Mouse (Mus musculus): ENCODE results near the gene Nsmce4a. TPM values are rescaled to one million over a fixed set of nuclear protein-coding genes. Genes with fewer than 3 reads are reported as not detected.
A peak's percentile ranks its signal among the peaks of the same experiment; 100 is the strongest.
"Not testable (repeated sequence)": the region's sequence is repeated elsewhere in the genome, so short reads cannot be mapped to it uniquely, and the experiment has no call there.

Nsmce4a gene
- total RNA-seq, 4 experiments from 2014 or later, result 42.0 to 45.3 (median 43.3) TPM

- no peak for DNase-seq (ENCODE audit: low spot score in 2 of 2)
These were observed 35.9 kb downstream of the Nsmce4a start for GRCm38 (mm10) chr7:130537068-130537467.

- DNase-seq (ENCODE audit: low spot score in 2 of 2), result no peak
These were observed 37.7 kb downstream of the Nsmce4a start for GRCm38 (mm10) chr7:130535174-130535573.

- DNase-seq (ENCODE audit: low spot score in 2 of 2), result peak; percentile 67 to 87
These were observed 39.3 kb downstream of the Nsmce4a start for GRCm38 (mm10) chr7:130533316-130534260.

- not testable (repeated sequence) for DNase-seq (ENCODE audit: low spot score in 2 of 2)
These were observed 41.8 kb downstream of the Nsmce4a start for GRCm38 (mm10) chr7:130531138-130531537.

DNA sequence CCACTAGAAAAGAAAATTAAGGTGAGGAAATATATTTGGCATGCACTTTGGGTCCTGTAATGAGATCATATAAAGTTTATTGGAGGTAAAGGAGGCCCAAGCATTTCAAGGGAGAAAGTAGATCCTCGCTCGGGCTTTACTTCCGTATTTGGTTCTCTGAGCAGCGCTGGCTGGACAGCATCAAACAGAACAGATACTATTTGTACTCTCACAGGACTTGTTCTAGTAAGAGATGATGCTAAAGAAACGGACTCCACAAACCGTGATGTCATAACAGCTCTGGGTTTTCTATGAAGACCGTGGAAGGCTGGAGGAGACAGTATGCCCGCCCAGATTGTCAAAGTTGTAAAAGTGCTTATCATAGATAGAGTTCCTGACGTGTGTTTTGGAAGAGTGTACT, 45.6 kb downstream of the Nsmce4a start:
- no peak for DNase-seq (ENCODE audit: low spot score in 2 of 2)

- DNase-seq (ENCODE audit: low spot score in 2 of 2), result no peak
These were observed 49.5 kb downstream of the Nsmce4a start for GRCm38 (mm10) chr7:130523451-130523850.

- DNase-seq (ENCODE audit: low spot score in 2 of 2), result no peak
These were observed 52.0 kb downstream of the Nsmce4a start for GRCm38 (mm10) chr7:130520812-130521422.

GRCm38 (mm10) chr7:130520049-130520425, 52.9 kb downstream of the Nsmce4a start, which contains the start of gene Ate1:
Gene Ate1 (minus strand): TSS chr7:130520369.
- peak in 1 of 2 experiments; percentile 48 for DNase-seq (ENCODE audit: low spot score in 2 of 2)

DNA sequence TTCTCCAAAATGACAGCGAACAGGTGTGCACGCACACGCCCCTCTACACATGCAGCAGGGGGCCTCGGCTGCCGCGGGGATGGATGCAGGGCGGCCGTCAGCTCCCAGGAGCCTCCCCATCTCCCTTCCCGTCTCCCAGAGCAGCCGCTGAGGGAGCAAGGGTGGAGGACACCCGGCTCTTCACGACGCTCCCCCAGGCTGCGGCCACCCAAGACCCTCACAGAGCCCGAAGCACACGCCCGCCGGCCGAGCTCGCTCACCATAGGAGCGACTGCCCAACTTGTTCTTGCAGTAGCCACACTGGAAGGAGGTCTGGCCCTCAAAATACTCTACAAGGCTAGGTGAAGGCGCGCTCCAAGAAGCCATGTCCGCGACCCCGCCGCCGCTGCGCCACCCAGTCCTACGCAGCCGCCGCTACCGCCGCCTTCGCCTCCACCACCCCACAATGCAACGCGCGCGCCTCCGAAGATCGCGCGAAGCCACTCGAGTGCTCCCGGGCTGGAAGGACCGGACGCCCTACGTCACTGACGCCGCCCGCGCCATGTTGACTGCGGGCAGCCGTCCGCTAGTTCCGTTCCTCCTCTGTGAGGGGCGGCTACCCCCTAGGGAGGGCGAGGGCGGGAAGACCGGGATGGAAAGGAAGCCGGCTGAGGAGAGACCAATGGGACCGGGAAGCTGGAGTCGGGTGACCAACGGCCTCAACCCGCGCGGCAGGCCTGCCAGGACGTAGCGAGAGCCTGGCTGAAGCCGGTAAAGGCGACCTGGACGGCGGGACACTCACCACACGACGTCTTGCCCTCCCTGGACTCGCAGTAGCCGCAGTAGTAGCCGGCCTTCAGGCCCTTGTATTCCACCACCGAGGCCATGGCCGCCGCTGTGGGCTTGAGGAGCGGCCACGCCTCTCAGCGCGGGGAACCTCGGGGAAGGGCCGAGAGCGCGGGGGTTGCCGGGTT, 53.5 kb downstream of the Nsmce4a start:
- peak; percentile 96 for DNase-seq (ENCODE audit: low spot score in 2 of 2)

DNA sequence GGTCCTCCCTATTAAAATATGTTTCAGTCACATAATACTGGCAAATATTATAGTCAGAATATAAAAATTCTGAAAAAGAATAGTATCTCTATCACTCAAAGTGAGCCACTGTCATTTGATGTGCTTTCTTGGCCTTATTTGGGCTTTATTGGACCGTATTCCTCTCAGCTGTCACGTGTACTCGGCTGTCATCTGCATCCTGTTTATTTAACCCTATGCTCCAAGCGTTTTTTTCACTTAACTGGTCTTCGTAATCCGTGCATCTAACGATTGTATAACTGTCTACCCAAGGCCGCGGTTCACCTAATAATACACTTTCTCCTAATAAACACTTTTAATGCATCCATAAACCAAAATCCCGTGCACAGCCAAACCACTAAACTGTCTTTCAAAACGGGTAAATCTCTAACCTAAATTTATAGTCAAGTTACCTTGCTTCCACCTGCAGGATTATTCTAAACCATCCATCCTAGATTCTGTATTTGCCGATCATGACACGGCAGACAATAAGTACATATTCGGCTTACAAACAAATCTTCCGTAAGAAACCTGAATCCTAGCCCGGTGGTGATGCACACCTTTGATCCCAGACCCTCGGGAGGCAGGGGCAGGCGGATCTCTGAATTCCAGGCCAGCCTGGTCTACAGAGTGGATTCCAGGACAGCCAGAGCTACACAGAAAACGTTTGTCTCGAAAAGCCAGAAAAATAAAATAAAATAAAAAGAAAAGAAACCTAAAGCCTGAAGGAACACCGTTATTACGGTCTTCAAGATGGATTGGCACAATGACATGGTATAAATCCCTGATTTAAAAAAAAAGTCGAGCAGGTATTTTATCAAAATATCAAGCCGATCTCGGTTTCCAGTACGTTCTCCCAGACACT, 54.5 kb downstream of the Nsmce4a start:
- no peak for DNase-seq (ENCODE audit: low spot score in 2 of 2)

- no peak for DNase-seq (ENCODE audit: low spot score in 2 of 2)
These were observed 62.7 kb downstream of the Nsmce4a start for GRCm38 (mm10) chr7:130510243-130510642.

DNA sequence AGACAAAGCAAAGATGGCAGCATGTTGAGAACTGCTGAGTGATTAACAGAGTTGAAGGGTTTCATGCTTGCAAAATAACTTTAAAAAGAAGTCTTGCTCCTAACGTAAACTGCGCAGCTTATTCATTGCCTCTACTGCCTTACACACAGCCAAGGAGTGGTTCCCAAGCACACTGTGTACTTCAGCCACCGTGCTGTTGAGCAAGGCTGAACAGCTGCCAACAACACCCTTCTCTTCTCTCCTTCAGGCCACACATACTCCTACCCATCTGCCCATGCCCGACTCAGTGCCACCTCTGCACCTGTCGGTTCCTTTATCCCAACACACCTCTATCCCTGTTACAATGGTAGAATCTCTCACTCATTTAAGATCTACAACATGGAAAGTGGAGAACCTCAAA, 69.9 kb downstream of the Nsmce4a start:
- DNase-seq (ENCODE audit: low spot score in 2 of 2), result no peak

GRCm38 (mm10) chr7:130501499-130501898, 71.4 kb downstream of the Nsmce4a start:
- no peak for DNase-seq (ENCODE audit: low spot score in 2 of 2)

GRCm38 (mm10) chr7:130493346-130493745, 79.6 kb downstream of the Nsmce4a start:
- no peak for DNase-seq (ENCODE audit: low spot score in 2 of 2)

DNA sequence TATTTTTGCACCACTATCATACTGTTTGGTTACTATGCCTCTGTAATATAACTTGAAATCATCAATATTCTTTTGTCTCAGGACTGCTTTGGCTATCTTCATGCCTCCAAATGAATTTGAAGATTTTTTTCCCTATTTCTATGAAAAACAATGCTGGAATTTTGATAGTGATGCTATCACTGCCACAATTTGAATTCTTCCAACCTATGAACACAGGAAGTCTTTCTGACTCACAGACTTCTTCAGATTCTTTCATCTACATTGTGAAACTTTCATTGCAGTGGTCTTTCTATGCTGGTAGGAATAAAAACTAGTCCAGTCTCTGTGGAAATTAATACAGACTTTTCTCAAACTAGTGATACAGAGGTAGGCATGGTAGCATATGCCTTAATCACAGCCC, 80.9 kb downstream of the Nsmce4a start:
- no peak for DNase-seq (ENCODE audit: low spot score in 2 of 2)

Other genes starting within 250 kb of the Nsmce4a start
- gene Ate1, start 52.7 kb downstream of the Nsmce4a start, total RNA-seq (2022), result 10 to 100 TPM; 71.4 to 86.7 (median 76.9) TPM
- 10 to 100 TPM; 73.3 to 82.8 (median 79.4) TPM for gene Tacc2, start 4.3 kb upstream of the Nsmce4a start, total RNA-seq (2022)
- under 1 TPM; 0.33 to 0.58 (median 0.46) TPM for gene Btbd16, start 201.0 kb upstream of the Nsmce4a start, total RNA-seq (2022)

Measured in layer of hippocampus, adult 8-10 months (tissue).